8 mouse cellular contexts compared by ENCODE assay signal in genomic region chr10:75837248-75837759, GRCm38 (mm10). TPM values are rescaled to one million over a fixed set of nuclear protein-coding genes. Genes with fewer than 3 reads are reported as not detected.
DNase-seq lines count a peak whose midpoint lies in the region; ATAC-seq lines count a peak whose summit lies in the region.

Gene Gstt2, minus strand, starts transcription at chr10:75837424.

- intact Hi-C loops in gastrocnemius, postnatal 14 days (cut with DNase I; ENCODE audit: low total_unique reads): loop anchor here (10.0 kb wide), 1 partner anchor 253 kb away; the partner anchor contains the start of gene Ggt5

- peak; percentile 75 for ATAC-seq in megakaryocyte, adult 5-6 weeks (ENCODE audit: poor library complexity, severe bottlenecking)

- DNase-seq in adrenal gland, adult 18-20 months (ENCODE audit: low spot score in 2 of 2): peak; percentile 86 to 91
- peak; percentile 98 for DNase-seq in embryo, embryonic 10.5 days (ENCODE audit: low spot score)
- peak; percentile 92 for DNase-seq in gastrocnemius, postnatal 14 days
- DNase-seq in induced T-regulatory cell, adult 2 months (ENCODE audit: low read depth): peak; percentile 89
- DNase-seq in left cerebral cortex, adult 8-10 months (ENCODE audit: low spot score in 2 of 2): peak; percentile 88 to 90
- DNase-seq in right cerebral cortex, adult 18-20 months: peak; percentile 94
- DNase-seq in urinary bladder, adult 2 months (ENCODE audit: low spot score): peak; percentile 74

RNA-seq across cellular contexts. Expression of gene Gstt2, which starts in this region (rescaled TPM):
- 10 to 100 TPM; 25.5 to 31.1 TPM for total RNA-seq in adrenal gland, adult 18-20 months (2021)
- total RNA-seq in gastrocnemius, postnatal 14 days (2021): 1 to 10 TPM; 5.6 to 6.9 TPM
- 1 to 10 TPM; 4.2 to 6.2 (median 5.2) TPM for total RNA-seq in left cerebral cortex, adult 8-10 months (2022)
- 4.7 and 5.9 TPM in 2 replicates for total RNA-seq in megakaryocyte, adult 5-6 weeks (2015)
- 1.8 and 4.7 TPM in 2 replicates for total RNA-seq in megakaryocyte, adult 5-6 weeks (2017)
- polyA plus RNA-seq in urinary bladder, adult 2 months (2012; rRNA removed): 107 and 144 TPM in 2 replicates

Comparison
In these comparisons a context has a peak if more than half of its experiments do, and no peak if none do; other contexts are left out.
1. Peak in every context shown above with its lines: DNase-seq and ATAC-seq.